Mouse (Mus musculus) MEL (cell line): Measurements from ENCODE around the gene Zfp60. TPM values are rescaled to one million over a fixed set of nuclear protein-coding genes. Genes with fewer than 3 reads are reported as not detected.

Experiments used
- DNase-seq: peaks from one replicate; pipeline ENCODE4 v3.0.0; 2011; ENCODE audit warnings: low read depth, low spot score
- H3K27ac ChIP-seq: 2 replicates; pipeline ENCODE4 v1.5.1; 2012; ENCODE audit warnings: low read depth, mild to moderate bottlenecking, control low read depth, low read length, moderate library complexity; ENCODE audit not compliant: control insufficient read depth
- H3K27me3 ChIP-seq, 2 experiments: fragments of 150-350 bp in 1 of 2; sonication (generic) in 1 of 2; 2 replicates each; pipeline ENCODE4 v1.6.1; 2012; ENCODE audit warnings: low read length in 2 of 2, mild to moderate bottlenecking in 2 of 2, improper control_type of control experiment in 1 of 2, moderate library complexity in 1 of 2; ENCODE audit not compliant: insufficient read depth in 2 of 2, control insufficient read depth in 1 of 2
- H3K36me3 ChIP-seq, 2 experiments: 2 replicates each; pipeline ENCODE4 v1.6.1; 2012 to 2014; ENCODE audit warnings: low read length in 2 of 2, improper control_type of control experiment in 1 of 2, inconsistent platforms in 1 of 2, mild to moderate bottlenecking in 1 of 2; ENCODE audit not compliant: insufficient read depth in 2 of 2, control insufficient read depth in 1 of 2
- H3K4me1 ChIP-seq, 2 experiments: fragments of 150-350 bp in 1 of 2; sonication (generic) in 1 of 2; 2 replicates each; pipeline ENCODE4 v1.6.1; 2012; ENCODE audit warnings: low read length in 2 of 2, improper control_type of control experiment in 1 of 2, mild to moderate bottlenecking in 1 of 2; ENCODE audit not compliant: insufficient read depth in 2 of 2, control insufficient read depth in 1 of 2
- H3K4me3 ChIP-seq, 2 experiments: fragments of 150-350 bp in 1 of 2; sonication (generic) in 1 of 2; 2 replicates each; pipeline ENCODE4 v1.5.1; 2012; ENCODE audit warnings: low read depth in 2 of 2, low read length in 2 of 2, mild to moderate bottlenecking in 2 of 2, moderate library complexity in 2 of 2, control low read depth in 1 of 2, improper control_type of control experiment in 1 of 2; ENCODE audit not compliant: control insufficient read depth in 1 of 2, insufficient read depth in 1 of 2
- H3K79me2 ChIP-seq: 2 replicates; pipeline ENCODE4 v1.6.1; 2012; ENCODE audit warnings: mild to moderate bottlenecking, low read length, moderate library complexity; ENCODE audit not compliant: control insufficient read depth, poor library complexity, insufficient read depth
- H3K9ac ChIP-seq: 2 replicates; pipeline ENCODE4 v1.6.1; 2012; ENCODE audit warnings: low read depth, mild to moderate bottlenecking, control low read depth, low read length, moderate library complexity; ENCODE audit not compliant: control insufficient read depth, poor library complexity, severe bottlenecking
- H3K9me3 ChIP-seq: fragments of 150-350 bp; sonication (generic); replicated peaks from 2 replicates; pipeline ENCODE4 v1.6.1; 2012; ENCODE audit warnings: mild to moderate bottlenecking, low read length, improper control_type of control experiment, moderate library complexity; ENCODE audit not compliant: insufficient read depth
- CHD1 ChIP-seq: IDR thresholded peaks from 2 replicates; pipeline ENCODE4 v1.6.1; 2012; ENCODE audit warnings: low read depth, mild to moderate bottlenecking, inconsistent platforms, low read length, improper control_type of control experiment
- CTCF ChIP-seq, 3 experiments: IDR thresholded peaks in 2 of 3; conservative IDR thresholded peaks in 1 of 3; 2 replicates each; pipeline ENCODE4 v1.5.1; 2011 to 2012; ENCODE audit warnings: low read length in 3 of 3, low read depth in 2 of 3, mild to moderate bottlenecking in 2 of 3, improper control_type of control experiment in 1 of 3, inconsistent platforms in 1 of 3, mixed read lengths in 1 of 3, moderate library complexity in 1 of 3; ENCODE audit not compliant: control insufficient read depth in 1 of 3, insufficient read depth in 1 of 3, poor library complexity in 1 of 3, severe bottlenecking in 1 of 3
- E2F4 ChIP-seq: IDR thresholded peaks from 2 replicates; pipeline ENCODE4 v1.6.1; 2011; ENCODE audit warnings: low read depth, low read length, improper control_type of control experiment, borderline replicate concordance
- ELF1 ChIP-seq: IDR thresholded peaks from 2 replicates; pipeline ENCODE4 v1.6.1; 2014; ENCODE audit warnings: low read depth, mild to moderate bottlenecking, inconsistent platforms, low read length, improper control_type of control experiment, moderate library complexity
- EP300 ChIP-seq, 2 experiments: IDR thresholded peaks; 2 replicates each; pipeline ENCODE4 v1.6.1; 2011; ENCODE audit warnings: improper control_type of control experiment in 2 of 2, low read length in 2 of 2, low read depth in 1 of 2, mild to moderate bottlenecking in 1 of 2
- ETS1 ChIP-seq: IDR thresholded peaks from 2 replicates; pipeline ENCODE4 v1.6.1; 2012; ENCODE audit warnings: low read depth, mild to moderate bottlenecking, inconsistent platforms, low read length, improper control_type of control experiment, moderate library complexity
- GATA1 ChIP-seq: IDR thresholded peaks from 2 replicates; pipeline ENCODE4 v1.6.1; 2011; ENCODE audit warnings: low read depth, low read length, improper control_type of control experiment
- HCFC1 ChIP-seq: IDR thresholded peaks from 2 replicates; pipeline ENCODE4 v1.6.1; 2012; ENCODE audit warnings: low read depth, mild to moderate bottlenecking, inconsistent platforms, low read length, improper control_type of control experiment, moderate library complexity
- JUND ChIP-seq: IDR thresholded peaks from 2 replicates; pipeline ENCODE4 v1.6.1; 2011; ENCODE audit warnings: low read depth, mild to moderate bottlenecking, improper control_type of control experiment, low read length
- KAT2A ChIP-seq: conservative IDR thresholded peaks from 2 replicates; pipeline ENCODE4 v1.6.1; 2012; ENCODE audit warnings: low read depth, low read length, improper control_type of control experiment, inconsistent platforms
- MAX ChIP-seq: IDR thresholded peaks from 2 replicates; pipeline ENCODE4 v1.6.1; 2011; ENCODE audit warnings: low read length, improper control_type of control experiment
- MXI1 ChIP-seq: IDR thresholded peaks from 2 replicates; pipeline ENCODE4 v1.6.1; 2011; ENCODE audit warnings: mild to moderate bottlenecking, low read depth, low read length, improper control_type of control experiment
- NELFE ChIP-seq: IDR thresholded peaks from 2 replicates; pipeline ENCODE4 v1.6.1; 2011; ENCODE audit warnings: low read depth, low read length, improper control_type of control experiment
- POLR2A ChIP-seq, 2 experiments: IDR thresholded peaks; 2 replicates each; pipeline ENCODE4 v1.6.1; 2011 to 2012; ENCODE audit warnings: low read length in 2 of 2, mild to moderate bottlenecking in 2 of 2, control low read depth in 1 of 2, improper control_type of control experiment in 1 of 2, low read depth in 1 of 2, moderate library complexity in 1 of 2; ENCODE audit not compliant: control insufficient read depth in 1 of 2, insufficient read depth in 1 of 2, poor library complexity in 1 of 2
- POLR2AphosphoS2 ChIP-seq: IDR thresholded peaks from 2 replicates; pipeline ENCODE4 v1.6.1; 2011; ENCODE audit warnings: low read length, improper control_type of control experiment
- POLR2AphosphoS5 ChIP-seq: IDR thresholded peaks from 2 replicates; pipeline ENCODE4 v1.6.1; 2012; ENCODE audit warnings: low read depth, borderline replicate concordance, mild to moderate bottlenecking, inconsistent platforms, low read length, moderate library complexity, mixed read lengths
- RAD21 ChIP-seq: IDR thresholded peaks from 2 replicates; pipeline ENCODE4 v1.6.1; 2011; ENCODE audit warnings: mild to moderate bottlenecking, low read depth, low read length, improper control_type of control experiment
- SIN3A ChIP-seq: IDR thresholded peaks from 2 replicates; pipeline ENCODE4 v1.6.1; 2012; ENCODE audit warnings: low read length, improper control_type of control experiment, inconsistent platforms
- SMC3 ChIP-seq: IDR thresholded peaks from 2 replicates; pipeline ENCODE4 v1.6.1; 2011; ENCODE audit warnings: low read depth, low read length, improper control_type of control experiment
- TBP ChIP-seq: IDR thresholded peaks from 2 replicates; pipeline ENCODE4 v1.8.0; 2011; ENCODE audit warnings: low read depth, low read length, improper control_type of control experiment
- UBTF ChIP-seq: IDR thresholded peaks from 2 replicates; pipeline ENCODE4 v1.6.1; 2012; ENCODE audit warnings: low read depth, mild to moderate bottlenecking, inconsistent platforms, low read length, improper control_type of control experiment, moderate library complexity, borderline replicate concordance; ENCODE audit not compliant: insufficient read depth
- USF1 ChIP-seq: IDR thresholded peaks from 2 replicates; pipeline ENCODE4 v1.6.1; 2014; ENCODE audit warnings: low read depth, mild to moderate bottlenecking, inconsistent platforms, low read length, improper control_type of control experiment, moderate library complexity
- ZC3H11A ChIP-seq: IDR thresholded peaks from 2 replicates; pipeline ENCODE4 v1.6.1; 2012; ENCODE audit warnings: low read depth, mild to moderate bottlenecking, inconsistent platforms, low read length, improper control_type of control experiment
- ZKSCAN1 ChIP-seq: IDR thresholded peaks from 2 replicates; pipeline ENCODE4 v1.6.1; 2012; ENCODE audit warnings: low read depth, mild to moderate bottlenecking, inconsistent platforms, low read length, improper control_type of control experiment, moderate library complexity
- ZMIZ1 ChIP-seq: IDR thresholded peaks from 2 replicates; pipeline ENCODE4 v1.6.1; 2012; ENCODE audit warnings: low read depth, mild to moderate bottlenecking, inconsistent platforms, low read length, improper control_type of control experiment, moderate library complexity
- ZNF384 ChIP-seq: IDR thresholded peaks from 2 replicates; pipeline ENCODE4 v1.6.1; 2012; ENCODE audit warnings: low read depth, mild to moderate bottlenecking, inconsistent platforms, low read length, improper control_type of control experiment
- polyA plus RNA-seq, 2 experiments: library from polyadenylated mRNA; stranded (reverse) in 1 of 2; unstranded in 1 of 2; fragments of >175 nt in 1 of 2; fragments of >200 nt in 1 of 2; gene quantifications; 2 replicates each; pipeline versions ENCODE4 v1.2.1 to v1.2.4; 2012; ENCODE audit warnings: low replicate concordance in 2 of 2, low read depth in 1 of 2; ENCODE audit not compliant: insufficient read length in 2 of 2, insufficient read depth in 1 of 2, missing spikeins in 1 of 2
- total RNA-seq: library from RNA; depleted of rRNA; stranded (reverse); fragments of 300-350 nt; gene quantifications from 2 replicates; pipeline ENCODE4 v1.2.3, GENCODE M21; 2012

Gene Zfp60
- total and polyA plus RNA-seq, 3 experiments, result 4.2 to 137 (median 6.7) TPM

DNA sequence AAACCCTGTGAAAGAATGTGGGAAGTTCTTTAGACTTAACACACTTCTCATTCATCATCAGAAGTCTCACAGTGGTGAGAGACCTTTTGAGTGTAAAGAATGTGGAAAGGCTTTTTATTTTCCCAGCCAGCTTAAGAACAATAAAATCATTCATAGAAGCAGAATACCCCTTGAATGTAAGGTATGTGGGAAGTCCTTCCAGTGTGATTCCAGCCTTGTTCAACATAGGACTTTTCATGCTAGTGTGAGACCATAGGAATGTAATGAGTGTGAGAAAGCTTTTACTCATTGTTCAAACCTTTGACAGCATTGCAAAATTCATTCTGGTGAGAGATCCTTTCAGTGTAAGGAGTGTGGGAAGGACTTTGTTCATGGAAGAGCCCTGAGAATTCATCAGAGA, 63.4 kb downstream of the Zfp60 start:
- H3K27me3 ChIP-seq, result peaks cover 0 to 1% of the 10 kb centered on the region in 2 experiments; a peak in 2 of 4 replicates
- H3K9ac ChIP-seq, result no peak overlapping the region
- no peak overlapping the region for H3K4me3 ChIP-seq
- no peaks in the 10 kb centered on the region for H3K9me3 ChIP-seq
- no peak for DNase-seq
- no peak overlapping the region for H3K27ac ChIP-seq
- H3K79me2 ChIP-seq, result no peaks in the 10 kb centered on the region
- TF ChIP-seq ZMIZ1 (no peak), MXI1 (no peak), UBTF (no peak), KAT2A (no peak), HCFC1 (no peak), ELF1 (no peak), CHD1 (no peak), E2F4 (no peak), POLR2AphosphoS5 (no peak), USF1 (no peak), RAD21 (no peak), ZNF384 (no peak)
- H3K4me1 ChIP-seq, result no peaks in the 10 kb centered on the region
- no peaks in the 10 kb centered on the region for H3K36me3 ChIP-seq

DNA sequence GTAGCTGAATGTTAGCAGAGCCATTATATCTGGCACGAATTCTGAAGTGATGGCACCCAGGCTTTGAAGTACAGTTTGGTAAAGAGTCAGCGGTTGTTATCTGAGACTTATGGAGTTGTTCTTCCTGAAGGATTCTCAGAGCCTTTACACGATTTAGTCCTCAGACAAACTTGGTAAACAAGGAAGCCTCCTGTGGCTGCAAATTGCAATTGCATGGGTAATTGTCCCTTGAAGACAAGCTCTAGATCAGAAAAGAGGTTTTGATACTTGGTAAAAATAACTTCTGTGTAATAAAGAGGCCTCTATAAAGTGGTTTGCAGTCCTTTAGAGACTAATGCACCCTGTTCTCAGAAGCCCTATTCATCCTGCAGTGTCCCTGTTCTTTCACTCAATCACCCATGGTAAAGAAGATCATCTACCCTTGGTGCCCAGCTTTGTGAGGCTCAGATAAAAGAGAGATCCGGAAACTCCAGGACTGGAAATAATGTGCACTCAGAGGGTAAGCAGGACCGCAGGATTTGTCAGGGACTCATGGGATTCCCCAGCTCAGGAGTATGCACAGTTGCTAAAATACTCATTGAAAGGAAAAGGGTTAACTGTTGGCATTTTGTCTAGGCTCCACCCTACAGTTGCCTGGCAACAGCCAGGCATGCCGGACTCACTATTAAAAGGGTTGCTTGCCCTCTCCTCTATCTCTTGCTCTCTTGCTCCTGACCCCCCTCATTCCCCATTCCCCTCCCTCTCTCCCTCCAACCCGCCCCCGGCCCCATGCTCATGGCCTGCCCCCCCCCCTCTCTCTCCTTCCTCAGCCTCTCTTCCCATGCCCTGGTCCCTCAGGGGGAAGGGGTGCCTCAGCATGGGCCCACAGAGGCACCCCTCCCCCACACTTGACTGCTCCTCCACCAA, 67.0 kb downstream of the Zfp60 start:
- no peaks in the 10 kb centered on the region; a peak in 1 of 4 replicates for H3K27me3 ChIP-seq
- no peaks in the 10 kb centered on the region for H3K36me3 ChIP-seq
- H3K4me1 ChIP-seq, result no peaks in the 10 kb centered on the region
- no peaks in the 10 kb centered on the region for H3K79me2 ChIP-seq
- no peak overlapping the region for H3K9ac ChIP-seq
- no peak for TF ChIP-seq CTCF (IDR thresholded peaks at IDR 0.05 in 2 of 3, conservative IDR thresholded peaks at IDR 0.05 in 1 of 3; ENCODE audit: control insufficient read depth in 1 of 3, insufficient read depth in 1 of 3, low read depth in 2 of 3, low read length in 3 of 3, poor library complexity in 1 of 3, severe bottlenecking in 1 of 3)
- no peak for TF ChIP-seq POLR2A (IDR thresholded peaks at IDR 0.05; ENCODE audit: control insufficient read depth in 1 of 2, insufficient read depth in 1 of 2, low read depth in 1 of 2, low read length in 2 of 2, poor library complexity in 1 of 2)
- TF ChIP-seq, all 39 proteins: peak for 0
- DNase-seq, result no peak
- H3K27ac ChIP-seq, result no peak overlapping the region
- H3K4me3 ChIP-seq, result no peak overlapping the region
- no peaks in the 10 kb centered on the region for H3K9me3 ChIP-seq

DNA sequence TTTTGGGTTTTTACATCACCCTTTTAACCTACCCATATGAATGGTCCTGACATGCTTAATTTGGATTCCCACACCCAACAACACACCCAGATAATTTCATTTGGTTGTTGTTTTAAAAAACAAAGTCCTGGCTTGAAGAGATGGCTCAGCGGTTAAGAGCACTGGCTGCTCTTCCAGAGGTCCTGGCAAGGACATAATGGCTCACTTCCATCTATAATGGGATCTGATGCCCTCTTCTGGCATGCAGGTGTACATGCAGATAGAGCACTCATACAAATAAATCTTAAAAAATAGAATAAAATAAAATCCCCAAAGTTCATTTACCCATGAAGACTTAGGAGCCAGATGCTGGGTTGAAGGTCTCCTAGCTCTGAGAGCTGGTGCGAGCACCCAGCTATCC, 69.9 kb downstream of the Zfp60 start:
- DNase-seq, result peak; percentile 35
- Histone ChIP-seq H3K9ac (no peak overlapping the region), H3K9me3 (no peaks in the 10 kb centered on the region), H3K27me3 (no peaks in the 10 kb centered on the region), H3K36me3 (peaks cover 0 to 6% of the 10 kb centered on the region in 2 experiments; a peak in 2 of 4 replicates), H3K79me2 (peaks cover 11% of the 10 kb centered on the region), H3K4me3 (no peak overlapping the region), H3K4me1 (no peaks in the 10 kb centered on the region), H3K27ac (no peak overlapping the region)
- TF ChIP-seq SMC3 (peak; percentile 63), ZKSCAN1 (0 out of 2 replicates have a peak, but pooled peaks have one; percentile 20), USF1 (no peak), JUND (no peak), E2F4 (no peak), SIN3A (no peak), GATA1 (no peak), EP300 (IDR thresholded peaks at IDR 0.05; ENCODE audit: low read depth in 1 of 2, low read length in 2 of 2) (no peak), TBP (no peak), NELFE (no peak), ETS1 (no peak), CTCF (IDR thresholded peaks at IDR 0.05 in 2 of 3, conservative IDR thresholded peaks at IDR 0.05 in 1 of 3; ENCODE audit: control insufficient read depth in 1 of 3, insufficient read depth in 1 of 3, low read depth in 2 of 3, low read length in 3 of 3, poor library complexity in 1 of 3, severe bottlenecking in 1 of 3) (peak; percentile 5 to 55 (median 38); a peak in 4 of 6 replicates), ZC3H11A (peak; percentile 38), MAX (no peak), POLR2AphosphoS2 (no peak)
